Mouse (Mus musculus) forebrain, embryonic 15.5 days (tissue): Measurements from ENCODE around the gene Elfn2. TPM values are rescaled to one million over a fixed set of nuclear protein-coding genes. Genes with fewer than 3 reads are reported as not detected.

Experiments
- ATAC-seq: fragments of 200-750 bp; cut with Nextera tagmentation; replicated peaks from 2 replicates; pipeline ENCODE4 v1.8.0; 2017; ENCODE audit warnings: mild to moderate bottlenecking, moderate TSS enrichment, moderate library complexity
- H3K27ac ChIP-seq: fragments of 300-500 bp; sonication (generic); replicated peaks from 2 replicates; pipeline ENCODE4 v1.5.1; 2015; ENCODE audit warnings: mild to moderate bottlenecking, inconsistent platforms
- H3K27me3 ChIP-seq: fragments of 300-500 bp; sonication (generic); 2 replicates; pipeline ENCODE4 v1.6.1; 2015; ENCODE audit warnings: inconsistent platforms
- H3K36me3 ChIP-seq: fragments of 300-500 bp; sonication (generic); 2 replicates; pipeline ENCODE4 v1.6.1; 2015; ENCODE audit warnings: mild to moderate bottlenecking, inconsistent platforms
- H3K4me1 ChIP-seq: fragments of 300-500 bp; sonication (generic); 2 replicates; pipeline ENCODE4 v1.6.1; 2015; ENCODE audit warnings: inconsistent platforms
- H3K4me2 ChIP-seq: fragments of 300-500 bp; sonication (generic); replicated peaks from 2 replicates; pipeline ENCODE4 v1.6.1; 2015; ENCODE audit warnings: mild to moderate bottlenecking, inconsistent platforms
- H3K4me3 ChIP-seq: fragments of 300-500 bp; sonication (generic); 2 replicates; pipeline ENCODE4 v1.5.1; 2015; ENCODE audit warnings: mild to moderate bottlenecking, inconsistent platforms
- H3K9ac ChIP-seq: fragments of 300-500 bp; sonication (generic); replicated peaks from 2 replicates; pipeline ENCODE4 v1.6.1; 2015; ENCODE audit warnings: mild to moderate bottlenecking, inconsistent platforms
- H3K9me3 ChIP-seq: fragments of 300-500 bp; sonication (generic); 2 replicates; pipeline ENCODE4 v1.6.1; 2016; ENCODE audit warnings: inconsistent platforms
- WGBS: fragments of 180-500 bp; shearing (Covaris S2); methylation state at CpG from one replicate; pipeline ENCODE4 v1.1.7; 2015; ENCODE audit warnings: mixed read lengths; 5-methylcytosine and 5-hydroxymethylcytosine counted together
- polyA plus RNA-seq: library from polyadenylated mRNA; unstranded; fragments of >200 nt; fragmentation: Nextera tagmentation; extraction: Ambion mirVana; gene quantifications from 2 replicates; pipeline ENCODE4 v1.2.1, GENCODE M21; 2015

The Elfn2 gene
- polyA plus RNA-seq, 1 experiment from 2014 or later = 6.8 TPM

DNA sequence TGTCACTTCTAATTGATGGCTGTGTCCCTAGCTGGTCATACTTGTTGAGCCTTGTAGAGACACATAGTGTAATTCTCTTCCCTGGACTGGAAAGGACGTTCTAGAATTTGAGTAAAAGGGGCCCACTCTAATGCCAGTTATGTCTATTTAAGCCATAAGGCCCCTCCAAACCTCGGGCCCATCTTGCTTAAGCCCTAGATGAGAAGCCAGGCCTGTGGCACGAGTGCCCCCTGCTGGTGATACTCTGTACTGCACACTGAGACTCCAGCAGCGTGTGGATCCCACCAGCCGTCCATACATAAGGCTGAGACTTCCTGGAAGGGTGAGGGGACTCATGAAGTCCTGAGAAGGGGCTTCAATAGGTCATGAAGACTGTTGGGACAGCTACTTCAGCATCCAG lies 25.6 kb upstream of the Elfn2 start:
- H3K9me3 ChIP-seq = no peaks in the 10 kb centered on the region
- H3K4me2 ChIP-seq = no peak overlapping the region
- peak; percentile 77 for ATAC-seq
- WGBS = 1% methylated on average over 5 of the region's 5 CpGs
- no peaks in the 10 kb centered on the region for H3K36me3 ChIP-seq
- no peaks in the 10 kb centered on the region for H3K27me3 ChIP-seq
- no peak overlapping the region for H3K4me3 ChIP-seq
- H3K9ac ChIP-seq = no peak overlapping the region
- peak overlapping the region; percentile 54 for H3K27ac ChIP-seq
- H3K4me1 ChIP-seq = peaks cover 12% of the 10 kb centered on the region

DNA sequence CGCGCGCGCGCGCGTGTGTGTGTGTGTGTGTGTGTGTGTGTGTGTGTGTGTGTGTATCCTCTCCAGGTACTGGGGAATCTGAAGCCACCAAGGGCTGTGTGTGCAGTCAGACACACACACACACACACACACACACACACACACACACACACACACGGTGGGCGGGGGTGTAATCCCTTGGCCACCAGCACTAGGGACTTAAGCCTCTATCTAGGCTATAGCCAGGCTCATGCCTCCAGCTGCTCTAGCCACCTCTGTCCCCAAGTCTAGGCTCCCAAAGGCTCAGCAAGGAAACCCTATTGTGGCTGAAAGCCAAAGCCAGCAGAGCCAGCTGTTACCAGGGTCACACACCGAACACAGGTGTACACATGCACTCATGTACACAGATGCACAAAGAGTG lies 24.3 kb upstream of the Elfn2 start:
- H3K27me3 ChIP-seq = no peaks in the 10 kb centered on the region
- WGBS = 82% methylated on average over 8 of the region's 10 CpGs
- no peaks in the 10 kb centered on the region for H3K36me3 ChIP-seq
- no peaks in the 10 kb centered on the region for H3K9me3 ChIP-seq
- no peak overlapping the region for H3K9ac ChIP-seq
- peaks cover 12% of the 10 kb centered on the region for H3K4me1 ChIP-seq
- no peak overlapping the region for H3K4me2 ChIP-seq
- no peak overlapping the region for H3K27ac ChIP-seq
- no peak for ATAC-seq
- no peak overlapping the region for H3K4me3 ChIP-seq

DNA sequence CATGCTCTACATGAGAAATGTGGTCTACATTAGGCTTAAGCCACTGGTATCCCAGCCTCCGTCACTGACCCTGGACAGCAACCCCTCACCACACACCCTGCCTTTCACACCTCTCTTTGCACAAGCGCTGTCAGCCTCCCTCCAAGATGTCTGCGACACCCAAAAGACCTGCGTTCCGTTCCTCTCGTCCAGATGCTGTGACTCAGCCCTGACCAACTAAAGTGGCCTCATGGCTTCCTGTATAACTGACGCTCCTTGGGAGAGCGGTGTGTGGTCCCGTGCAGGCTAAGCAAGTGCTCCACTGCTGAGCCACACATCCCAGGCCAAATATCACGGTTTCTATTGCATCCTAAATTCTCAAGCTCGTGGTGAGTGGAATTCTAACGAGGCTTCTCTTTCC lies 22.1 kb upstream of the Elfn2 start:
- Histone ChIP-seq H3K4me1 (peaks cover 31% of the 10 kb centered on the region), H3K4me3 (no peak overlapping the region), H3K27me3 (no peaks in the 10 kb centered on the region), H3K36me3 (no peaks in the 10 kb centered on the region), H3K4me2 (no peak overlapping the region), H3K9me3 (no peaks in the 10 kb centered on the region), H3K27ac (no peak overlapping the region), H3K9ac (no peak overlapping the region)
- no peak for ATAC-seq
- WGBS = 65% methylated on average over 12 of the region's 12 CpGs

DNA sequence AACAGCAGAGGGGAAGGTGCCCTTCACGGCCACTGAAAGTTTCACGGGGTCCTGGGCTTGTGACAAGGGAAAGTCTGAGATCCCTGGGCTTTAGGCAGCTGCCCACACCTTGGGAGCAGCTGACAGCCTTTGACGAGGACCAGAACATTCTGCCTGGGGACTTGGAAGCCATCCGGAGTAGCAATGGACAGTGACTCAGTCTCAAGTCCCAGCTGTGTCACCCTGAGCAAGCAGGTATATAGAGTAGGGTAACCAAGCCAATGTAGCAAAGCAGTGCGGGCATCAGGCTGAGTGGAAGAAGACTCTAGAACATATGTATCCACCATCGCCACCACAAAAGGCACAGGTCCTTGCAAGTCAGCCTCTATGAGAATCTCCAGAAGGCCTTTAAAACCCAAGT lies 18.6 kb upstream of the Elfn2 start:
- ATAC-seq = no peak
- no peaks in the 10 kb centered on the region for H3K27me3 ChIP-seq
- H3K9me3 ChIP-seq = no peaks in the 10 kb centered on the region
- H3K4me2 ChIP-seq = no peak overlapping the region
- 61% methylated on average over 6 of the region's 6 CpGs for WGBS
- no peaks in the 10 kb centered on the region for H3K36me3 ChIP-seq
- H3K4me1 ChIP-seq = peaks cover 33% of the 10 kb centered on the region
- H3K9ac ChIP-seq = peak overlapping the region; percentile 21; the same call in 1 of the 2 replicates
- peak overlapping the region; percentile 97 for H3K27ac ChIP-seq
- H3K4me3 ChIP-seq = no peak overlapping the region

DNA sequence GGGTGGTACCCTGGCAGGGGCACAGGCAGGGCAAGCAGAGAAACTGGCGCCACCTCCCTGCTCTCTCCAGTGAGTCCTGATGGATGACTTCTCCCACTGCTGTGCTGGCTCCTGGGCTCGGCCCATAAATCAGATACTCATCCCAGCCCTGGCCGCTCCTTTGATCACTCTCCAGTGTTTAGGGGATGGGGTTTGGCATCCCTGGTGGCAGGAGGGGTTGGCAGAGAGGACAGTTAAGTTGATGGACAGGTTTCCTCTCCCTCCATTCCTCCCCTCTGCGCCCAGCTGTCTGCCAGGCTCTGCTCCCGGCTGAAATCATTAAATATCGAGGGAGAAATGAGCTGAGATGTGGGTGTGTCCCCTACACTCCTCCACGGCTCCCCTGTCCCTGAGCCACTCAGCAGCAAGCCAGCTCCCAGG lies 18.1 kb upstream of the Elfn2 start:
- ATAC-seq = peak; percentile 53
- Histone ChIP-seq H3K36me3 (no peaks in the 10 kb centered on the region), H3K4me3 (no peak overlapping the region), H3K27me3 (no peaks in the 10 kb centered on the region), H3K9ac (peak overlapping the region; percentile 21; the same call in 1 of the 2 replicates), H3K27ac (peak overlapping the region; percentile 97), H3K4me1 (peaks cover 33% of the 10 kb centered on the region), H3K4me2 (0 out of 2 replicates have a peak overlapping the region, but pooled peaks have one; percentile 33), H3K9me3 (no peaks in the 10 kb centered on the region)
- WGBS = 9% methylated on average over 7 of the region's 7 CpGs

DNA sequence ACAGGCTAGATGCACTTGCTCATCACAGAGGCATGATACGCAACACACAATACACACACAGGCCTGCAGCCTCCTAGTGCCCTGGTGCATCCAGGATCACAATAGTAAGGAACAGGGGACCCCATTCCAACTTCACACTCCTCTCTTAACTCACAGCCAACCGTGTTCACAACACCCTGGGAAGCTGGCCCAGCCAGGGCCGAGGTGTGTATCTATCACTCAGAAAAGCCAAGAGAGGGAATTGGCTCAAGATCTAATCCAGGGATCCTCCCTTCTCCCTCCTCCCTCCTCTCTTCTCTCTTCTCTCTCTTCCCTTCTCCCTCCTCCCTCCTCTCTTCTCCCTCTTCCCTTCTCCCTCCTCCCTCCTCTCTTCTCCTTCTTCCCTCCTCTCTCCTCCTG lies 17.6 kb upstream of the Elfn2 start:
- Histone ChIP-seq H3K27ac (peak overlapping the region; percentile 97), H3K9ac (no peak overlapping the region; the same call in none of the 2 replicates), H3K36me3 (no peaks in the 10 kb centered on the region), H3K4me2 (peak overlapping the region; percentile 33; the same call in 1 of the 2 replicates), H3K4me1 (peaks cover 33% of the 10 kb centered on the region), H3K9me3 (no peaks in the 10 kb centered on the region), H3K4me3 (no peak overlapping the region), H3K27me3 (no peaks in the 10 kb centered on the region)
- peak; percentile 47 for ATAC-seq
- 38% methylated on average over 3 of the region's 3 CpGs for WGBS

DNA sequence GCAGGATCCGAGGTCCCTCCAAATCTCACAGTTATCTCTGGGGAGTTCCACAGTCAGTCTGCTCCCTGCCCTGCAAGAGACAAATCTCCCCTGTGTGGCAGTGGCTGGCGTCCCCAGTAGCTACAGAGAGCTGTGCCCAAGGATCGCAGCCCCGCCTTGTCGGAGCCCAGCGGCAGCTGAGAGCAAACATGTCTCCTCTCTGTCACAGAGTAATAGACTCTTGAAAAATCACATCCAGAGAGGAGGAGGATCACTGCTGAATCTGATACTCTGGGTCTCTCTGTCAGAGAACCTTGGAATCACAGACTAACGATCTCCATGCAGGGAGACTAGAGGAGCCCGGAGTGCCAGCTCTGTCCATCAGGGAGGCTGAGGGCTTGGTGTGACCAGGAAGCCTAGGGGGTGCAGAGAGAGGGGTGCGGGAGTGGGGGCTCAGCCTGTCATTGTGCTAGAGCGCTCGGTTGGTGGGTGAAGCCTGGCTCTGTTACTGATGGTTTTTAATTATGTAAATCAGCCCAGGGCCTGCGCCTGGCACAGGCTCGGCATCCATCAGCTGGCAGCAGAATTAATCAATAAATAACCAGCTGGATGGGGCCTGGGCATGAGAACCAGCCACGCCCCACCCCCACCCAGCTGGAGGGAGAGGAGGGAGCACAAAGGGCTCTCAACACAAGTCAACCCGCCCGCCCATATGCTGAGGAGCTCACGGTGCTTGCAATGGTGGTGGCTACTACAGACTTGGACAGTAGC lies 17.0 kb upstream of the Elfn2 start:
- no peaks in the 10 kb centered on the region for H3K9me3 ChIP-seq
- no peaks in the 10 kb centered on the region for H3K36me3 ChIP-seq
- H3K27ac ChIP-seq = peak overlapping the region; percentile 97
- H3K4me1 ChIP-seq = peaks cover 33% of the 10 kb centered on the region
- 9% methylated on average over 17 of the region's 17 CpGs for WGBS
- peak; percentile 91 for ATAC-seq
- H3K27me3 ChIP-seq = no peaks in the 10 kb centered on the region
- 0 out of 2 replicates have a peak overlapping the region, but pooled peaks have one; percentile 3 for H3K4me3 ChIP-seq
- peak overlapping the region; percentile 28 for H3K9ac ChIP-seq
- peak overlapping the region; percentile 33 for H3K4me2 ChIP-seq

DNA sequence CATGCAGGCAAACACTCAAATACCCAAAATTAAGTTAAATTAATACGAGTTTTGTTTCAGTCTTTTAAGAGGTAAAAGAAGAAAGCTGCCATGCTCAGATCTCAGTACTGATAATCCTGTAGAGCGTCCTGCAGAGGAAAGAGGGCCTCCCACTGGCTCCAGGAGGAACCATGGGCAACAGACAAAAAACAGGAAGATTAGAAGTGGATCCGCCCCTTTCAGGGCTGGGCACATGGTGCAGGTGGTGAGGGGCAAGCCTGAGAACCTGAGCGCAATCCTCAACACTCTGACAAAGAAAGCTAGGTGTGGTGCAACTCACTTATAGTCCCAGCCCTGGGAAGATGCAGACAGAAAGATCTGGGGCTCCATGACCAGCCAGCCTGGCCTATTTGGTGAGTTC lies 13.3 kb upstream of the Elfn2 start:
- no peak for ATAC-seq
- no peak overlapping the region for H3K27ac ChIP-seq
- H3K9me3 ChIP-seq = no peaks in the 10 kb centered on the region
- H3K36me3 ChIP-seq = no peaks in the 10 kb centered on the region
- peaks cover 26% of the 10 kb centered on the region for H3K4me1 ChIP-seq
- 40% methylated on average over 4 of the region's 4 CpGs for WGBS
- no peak overlapping the region for H3K4me2 ChIP-seq
- H3K27me3 ChIP-seq = no peaks in the 10 kb centered on the region
- H3K9ac ChIP-seq = no peak overlapping the region
- H3K4me3 ChIP-seq = no peak overlapping the region

DNA sequence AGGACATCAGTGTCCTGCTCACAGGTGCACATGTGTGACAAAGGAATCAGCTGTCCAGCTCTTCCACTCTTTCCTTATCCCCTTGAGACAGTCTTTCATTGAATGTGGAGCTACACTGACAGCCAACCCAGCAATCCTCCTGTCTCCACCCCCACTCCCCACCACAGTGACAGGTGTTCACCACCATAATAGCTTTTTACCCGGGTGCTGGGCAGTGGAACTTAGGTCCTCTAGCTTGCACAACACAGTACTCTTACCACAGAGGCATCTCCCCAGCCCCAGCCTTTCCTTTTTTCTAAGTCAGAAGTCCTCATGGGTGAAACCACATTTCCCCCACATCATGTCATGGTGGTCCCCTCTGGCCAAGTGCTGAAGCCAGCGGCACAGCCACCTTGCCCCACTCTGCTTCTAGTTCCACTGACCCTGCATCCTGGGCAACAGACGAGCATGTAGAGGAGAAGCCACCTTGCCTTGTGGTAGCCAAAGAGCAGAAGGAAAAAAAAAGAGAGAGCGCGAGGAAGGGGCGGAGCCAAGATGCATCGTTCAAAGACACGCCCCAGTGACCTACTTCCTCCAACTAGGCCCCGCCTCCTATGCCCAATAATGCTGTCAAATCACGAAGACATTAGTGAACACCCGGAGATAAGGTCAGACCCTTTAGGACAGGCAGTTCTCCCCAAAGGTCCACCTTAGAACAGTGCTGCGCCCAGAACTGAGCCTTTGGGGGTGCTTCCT lies 11.9 kb upstream of the Elfn2 start:
- Histone ChIP-seq H3K4me1 (peaks cover 12% of the 10 kb centered on the region), H3K9ac (no peak overlapping the region), H3K36me3 (no peaks in the 10 kb centered on the region), H3K4me3 (no peak overlapping the region), H3K27me3 (no peaks in the 10 kb centered on the region), H3K9me3 (no peaks in the 10 kb centered on the region), H3K27ac (no peak overlapping the region), H3K4me2 (no peak overlapping the region)
- ATAC-seq = no peak
- 87% methylated on average over 12 of the region's 12 CpGs for WGBS

DNA sequence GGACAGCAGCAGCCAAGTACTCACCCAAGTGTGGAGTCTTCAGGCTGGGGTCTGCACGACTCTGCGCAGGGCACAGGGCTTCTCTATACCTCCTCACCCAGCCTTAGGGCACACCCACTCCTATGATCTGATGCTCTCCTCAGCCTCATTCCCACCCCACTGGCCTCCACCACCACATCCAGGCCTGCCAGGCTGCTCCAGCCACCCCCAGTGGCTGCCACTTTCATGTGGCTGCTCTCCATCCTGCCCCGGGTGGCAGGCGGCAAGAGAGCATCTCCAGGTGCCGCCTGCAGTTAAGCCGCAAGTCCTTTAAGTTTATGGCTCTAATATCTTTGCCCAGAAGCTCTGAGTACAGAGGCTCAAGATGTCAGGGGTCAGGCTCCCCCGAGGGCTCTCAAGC lies 8.1 kb upstream of the Elfn2 start:
- 71% methylated on average over 7 of the region's 7 CpGs for WGBS
- no peak overlapping the region for H3K4me2 ChIP-seq
- no peaks in the 10 kb centered on the region for H3K9me3 ChIP-seq
- no peak overlapping the region for H3K27ac ChIP-seq
- no peaks in the 10 kb centered on the region for H3K4me1 ChIP-seq
- no peaks in the 10 kb centered on the region for H3K27me3 ChIP-seq
- H3K9ac ChIP-seq = no peak overlapping the region
- ATAC-seq = no peak
- no peak overlapping the region for H3K4me3 ChIP-seq
- no peaks in the 10 kb centered on the region for H3K36me3 ChIP-seq

DNA sequence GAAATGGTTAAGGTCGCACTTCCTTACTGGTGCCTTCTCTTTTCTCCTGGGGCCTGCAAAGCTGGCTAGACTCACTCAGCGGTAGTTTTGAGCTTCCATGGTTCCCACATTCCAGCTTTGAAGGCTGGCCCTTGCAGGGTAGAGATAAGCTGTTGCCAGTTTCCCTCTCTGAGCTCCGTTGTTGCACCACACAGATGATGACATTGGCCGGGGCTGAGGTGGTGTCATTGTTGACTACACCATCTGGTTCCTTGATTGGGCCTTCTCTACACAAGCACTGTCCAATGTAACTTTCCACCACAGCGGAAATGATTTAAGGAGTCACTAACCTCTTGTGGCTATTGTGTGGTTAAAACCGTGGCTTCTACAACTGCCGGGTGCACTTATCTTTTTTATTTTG lies 2.0 kb upstream of the Elfn2 start:
- no peaks in the 10 kb centered on the region for H3K36me3 ChIP-seq
- no peak overlapping the region for H3K4me2 ChIP-seq
- no peak overlapping the region for H3K4me3 ChIP-seq
- H3K9ac ChIP-seq = no peak overlapping the region
- 76% methylated on average over 7 of the region's 7 CpGs for WGBS
- peaks cover 11% of the 10 kb centered on the region for H3K27me3 ChIP-seq
- H3K4me1 ChIP-seq = peaks cover 42% of the 10 kb centered on the region
- no peak overlapping the region for H3K27ac ChIP-seq
- H3K9me3 ChIP-seq = no peaks in the 10 kb centered on the region
- no peak for ATAC-seq

DNA sequence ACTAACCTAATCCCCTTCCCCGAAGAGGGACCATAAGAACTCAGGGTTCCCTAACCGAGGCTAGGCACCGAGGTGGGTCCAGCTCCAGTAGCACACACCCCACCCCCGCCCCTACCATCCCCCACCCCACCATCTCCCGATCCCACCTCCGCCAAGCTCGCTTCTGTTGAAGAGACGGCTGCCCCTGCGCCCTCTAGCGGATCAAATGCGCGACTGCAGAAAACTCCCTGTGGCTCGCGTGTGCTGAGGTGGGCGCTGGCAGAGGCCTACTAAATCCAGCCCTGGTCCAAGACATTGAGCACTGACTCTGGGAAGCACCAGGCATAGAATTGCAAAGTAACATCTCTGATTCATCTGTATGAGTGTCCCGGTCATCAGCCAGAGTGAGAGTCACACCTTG lies 1.5 kb upstream of the Elfn2 start:
- Histone ChIP-seq H3K4me3 (no peak overlapping the region), H3K27me3 (peaks cover 12% of the 10 kb centered on the region), H3K36me3 (no peaks in the 10 kb centered on the region), H3K27ac (no peak overlapping the region), H3K9me3 (no peaks in the 10 kb centered on the region), H3K4me1 (peaks cover 43% of the 10 kb centered on the region), H3K9ac (no peak overlapping the region), H3K4me2 (peak overlapping the region; percentile 90)
- peak; percentile 20 for ATAC-seq
- 2% methylated on average over 16 of the region's 16 CpGs for WGBS
